Mouse (Mus musculus): ENCODE data around the gene Palld. TPM values are rescaled to one million over a fixed set of nuclear protein-coding genes. Genes with fewer than 3 reads are reported as not detected.

The Palld gene
- polyA plus RNA-seq, 1 experiment from 2014 or later = 57.9 TPM

- no peak overlapping the region for H3K4me3 ChIP-seq
- H3K27ac ChIP-seq (replicated peaks) = no peak overlapping the region
- H3K4me1 ChIP-seq = peaks cover 12% of the 10 kb centered on the region; the same call in 1 of the 2 replicates
- no peak overlapping the region for H3K4me2 ChIP-seq (replicated peaks)
- H3K9me3 ChIP-seq = no peaks in the 10 kb centered on the region
- H3K36me3 ChIP-seq = no peaks in the 10 kb centered on the region
- H3K9ac ChIP-seq (replicated peaks) = no peak overlapping the region
- 80% methylated on average over 7 of the region's 7 CpGs for WGBS
- H3K27me3 ChIP-seq = no peaks in the 10 kb centered on the region
- no peak for ATAC-seq (ENCODE audit: low FRiP score, low read depth)
Measured at GRCm38 (mm10) chr8:61611077-61611476, 291.4 kb downstream of the Palld start.

- no peak overlapping the region for H3K4me3 ChIP-seq
- 80% methylated on average over 5 of the region's 5 CpGs for WGBS
- no peaks in the 10 kb centered on the region for H3K27me3 ChIP-seq
- H3K4me2 ChIP-seq (replicated peaks) = no peak overlapping the region
- ATAC-seq (ENCODE audit: low FRiP score, low read depth) = no peak
- peaks cover 16% of the 10 kb centered on the region; the same call in 1 of the 2 replicates for H3K4me1 ChIP-seq
- no peaks in the 10 kb centered on the region for H3K9me3 ChIP-seq
- H3K9ac ChIP-seq (replicated peaks) = no peak overlapping the region
- no peaks in the 10 kb centered on the region for H3K36me3 ChIP-seq
- no peak overlapping the region for H3K27ac ChIP-seq (replicated peaks)
Measured at GRCm38 (mm10) chr8:61610546-61610945, 291.9 kb downstream of the Palld start.

- peaks cover 16% of the 10 kb centered on the region; the same call in 1 of the 2 replicates for H3K4me1 ChIP-seq
- no peak overlapping the region for H3K9ac ChIP-seq (replicated peaks)
- no peak overlapping the region for H3K4me2 ChIP-seq (replicated peaks)
- peak overlapping the region; percentile 52 for H3K27ac ChIP-seq (replicated peaks)
- H3K27me3 ChIP-seq = no peaks in the 10 kb centered on the region
- no peak overlapping the region for H3K4me3 ChIP-seq
- no peak for ATAC-seq (ENCODE audit: low FRiP score, low read depth)
- WGBS = 40% methylated on average over 6 of the region's 6 CpGs
- no peaks in the 10 kb centered on the region for H3K36me3 ChIP-seq
- no peaks in the 10 kb centered on the region for H3K9me3 ChIP-seq
Measured at GRCm38 (mm10) chr8:61607463-61607813, 295.1 kb downstream of the Palld start.

- H3K36me3 ChIP-seq = no peaks in the 10 kb centered on the region
- H3K27ac ChIP-seq (replicated peaks) = peak overlapping the region; percentile 52
- peaks cover 16% of the 10 kb centered on the region; the same call in 1 of the 2 replicates for H3K4me1 ChIP-seq
- no peak overlapping the region for H3K4me3 ChIP-seq
- no peaks in the 10 kb centered on the region for H3K9me3 ChIP-seq
- peak overlapping the region; percentile 8; the same call in 1 of the 2 replicates for H3K4me2 ChIP-seq (replicated peaks)
- H3K9ac ChIP-seq (replicated peaks) = no peak overlapping the region
- 29% methylated on average over 6 of the region's 8 CpGs for WGBS
- H3K27me3 ChIP-seq = no peaks in the 10 kb centered on the region
- ATAC-seq (ENCODE audit: low FRiP score, low read depth) = peak; percentile 84
Measured at GRCm38 (mm10) chr8:61606795-61607462, 295.6 kb downstream of the Palld start.

GRCm38 (mm10) chr8:61604871-61605270 lies 297.6 kb downstream of the Palld start:
- Histone ChIP-seq H3K27me3 (no peaks in the 10 kb centered on the region), H3K4me2 (replicated peaks) (no peak overlapping the region), H3K4me1 (peaks cover 16% of the 10 kb centered on the region; the same call in 1 of the 2 replicates), H3K9ac (replicated peaks) (no peak overlapping the region), H3K27ac (replicated peaks) (no peak overlapping the region), H3K36me3 (no peaks in the 10 kb centered on the region), H3K9me3 (no peaks in the 10 kb centered on the region), H3K4me3 (no peak overlapping the region)
- ATAC-seq (ENCODE audit: low FRiP score, low read depth) = no peak
- WGBS = 97% methylated on average over 2 of the region's 2 CpGs

- no peaks in the 10 kb centered on the region for H3K27me3 ChIP-seq
- peaks cover 19% of the 10 kb centered on the region; the same call in 1 of the 2 replicates for H3K4me1 ChIP-seq
- H3K36me3 ChIP-seq = no peaks in the 10 kb centered on the region
- no peak overlapping the region for H3K4me2 ChIP-seq (replicated peaks)
- H3K4me3 ChIP-seq = no peak overlapping the region
- no peak overlapping the region for H3K27ac ChIP-seq (replicated peaks)
- ATAC-seq (ENCODE audit: low FRiP score, low read depth) = no peak
- 73% methylated on average over 3 of the region's 3 CpGs for whole genome bisulfite sequencing
- H3K9me3 ChIP-seq = no peaks in the 10 kb centered on the region
- no peak overlapping the region for H3K9ac ChIP-seq (replicated peaks)
Measured at GRCm38 (mm10) chr8:61596889-61597288, 305.6 kb downstream of the Palld start.

GRCm38 (mm10) chr8:61591446-61591845 lies 311.0 kb downstream of the Palld start:
- no peaks in the 10 kb centered on the region for H3K9me3 ChIP-seq
- H3K4me3 ChIP-seq = peak overlapping the region; percentile 67
- H3K4me1 ChIP-seq = peaks cover 36% of the 10 kb centered on the region
- H3K9ac ChIP-seq (replicated peaks) = peak overlapping the region; percentile 74; the same call in 1 of the 2 replicates
- H3K27me3 ChIP-seq = no peaks in the 10 kb centered on the region
- H3K27ac ChIP-seq (replicated peaks) = peak overlapping the region; percentile 77
- H3K36me3 ChIP-seq = no peaks in the 10 kb centered on the region
- ATAC-seq (ENCODE audit: low FRiP score, low read depth) = peak; percentile 52
- WGBS = 2% methylated on average over 8 of the region's 8 CpGs
- peak overlapping the region; percentile 77 for H3K4me2 ChIP-seq (replicated peaks)

GRCm38 (mm10) chr8:61590551-61591431 lies 311.7 kb downstream of the Palld start:
- Histone ChIP-seq H3K4me3 (peak overlapping the region; percentile 67), H3K9me3 (no peaks in the 10 kb centered on the region), H3K4me2 (replicated peaks) (peak overlapping the region; percentile 77), H3K27me3 (no peaks in the 10 kb centered on the region), H3K9ac (replicated peaks) (peak overlapping the region; percentile 74), H3K4me1 (peaks cover 36% of the 10 kb centered on the region), H3K36me3 (no peaks in the 10 kb centered on the region), H3K27ac (replicated peaks) (peak overlapping the region; percentile 77)
- ATAC-seq (ENCODE audit: low FRiP score, low read depth) = peak; percentile 91
- under 1% methylated on average over 34 of the region's 35 CpGs for WGBS

GRCm38 (mm10) chr8:61589972-61590391 lies 312.5 kb downstream of the Palld start:
- Histone ChIP-seq H3K27ac (replicated peaks) (no peak overlapping the region), H3K36me3 (no peaks in the 10 kb centered on the region), H3K4me2 (replicated peaks) (peak overlapping the region; percentile 77), H3K9ac (replicated peaks) (peak overlapping the region; percentile 74), H3K27me3 (no peaks in the 10 kb centered on the region), H3K4me1 (peaks cover 32% of the 10 kb centered on the region), H3K4me3 (peak overlapping the region; percentile 67), H3K9me3 (no peaks in the 10 kb centered on the region)
- peak; percentile 28 for ATAC-seq (ENCODE audit: low FRiP score, low read depth)
- WGBS = 1% methylated on average over 11 of the region's 11 CpGs

GRCm38 (mm10) chr8:61588336-61588735 lies 314.2 kb downstream of the Palld start:
- no peaks in the 10 kb centered on the region for H3K27me3 ChIP-seq
- WGBS = 90% methylated on average over 1 of the region's 1 CpGs
- H3K36me3 ChIP-seq = no peaks in the 10 kb centered on the region
- no peak for ATAC-seq (ENCODE audit: low FRiP score, low read depth)
- H3K27ac ChIP-seq (replicated peaks) = no peak overlapping the region
- H3K4me3 ChIP-seq = no peak overlapping the region
- no peaks in the 10 kb centered on the region for H3K9me3 ChIP-seq
- no peak overlapping the region for H3K4me2 ChIP-seq (replicated peaks)
- H3K4me1 ChIP-seq = peaks cover 29% of the 10 kb centered on the region
- no peak overlapping the region for H3K9ac ChIP-seq (replicated peaks)

GRCm38 (mm10) chr8:61587731-61588130 lies 314.8 kb downstream of the Palld start:
- no peak for ATAC-seq (ENCODE audit: low FRiP score, low read depth)
- WGBS = 78% methylated on average over 3 of the region's 3 CpGs

GRCm38 (mm10) chr8:61586529-61586928 lies 316.0 kb downstream of the Palld start:
- H3K4me2 ChIP-seq (replicated peaks) = no peak overlapping the region
- no peak overlapping the region for H3K27ac ChIP-seq (replicated peaks)
- H3K27me3 ChIP-seq = no peaks in the 10 kb centered on the region
- no peak for ATAC-seq (ENCODE audit: low FRiP score, low read depth)
- no peaks in the 10 kb centered on the region for H3K9me3 ChIP-seq
- peaks cover 14% of the 10 kb centered on the region for H3K4me1 ChIP-seq
- H3K4me3 ChIP-seq = no peak overlapping the region
- 95% methylated on average over 3 of the region's 3 CpGs for WGBS
- no peak overlapping the region for H3K9ac ChIP-seq (replicated peaks)
- no peaks in the 10 kb centered on the region for H3K36me3 ChIP-seq

More at GRCm38 (mm10) chr8:61587731-61588130, 314.8 kb downstream of the Palld start:
- H3K4me3 ChIP-seq = no peak overlapping the region
- H3K36me3 ChIP-seq = no peaks in the 10 kb centered on the region
- H3K9me3 ChIP-seq = no peaks in the 10 kb centered on the region
- no peak overlapping the region for H3K9ac ChIP-seq (replicated peaks)
- peaks cover 25% of the 10 kb centered on the region for H3K4me1 ChIP-seq
- no peak overlapping the region for H3K4me2 ChIP-seq (replicated peaks)
- H3K27me3 ChIP-seq = no peaks in the 10 kb centered on the region
- H3K27ac ChIP-seq (replicated peaks) = no peak overlapping the region
